Mouse (Mus musculus) embryo, embryonic 10 days (tissue): ENCODE measurements around the gene Gm7929.
"Not testable (repeated sequence)": the region's sequence is repeated elsewhere in the genome, so short reads cannot be mapped to it uniquely, and the experiment has no call there.

Experiments used
- DNase-seq: peaks from one replicate; pipeline ENCODE4 v3.0.0-alpha.2; 2015; ENCODE audit warnings: low spot score

Gene Gm7929

DNA sequence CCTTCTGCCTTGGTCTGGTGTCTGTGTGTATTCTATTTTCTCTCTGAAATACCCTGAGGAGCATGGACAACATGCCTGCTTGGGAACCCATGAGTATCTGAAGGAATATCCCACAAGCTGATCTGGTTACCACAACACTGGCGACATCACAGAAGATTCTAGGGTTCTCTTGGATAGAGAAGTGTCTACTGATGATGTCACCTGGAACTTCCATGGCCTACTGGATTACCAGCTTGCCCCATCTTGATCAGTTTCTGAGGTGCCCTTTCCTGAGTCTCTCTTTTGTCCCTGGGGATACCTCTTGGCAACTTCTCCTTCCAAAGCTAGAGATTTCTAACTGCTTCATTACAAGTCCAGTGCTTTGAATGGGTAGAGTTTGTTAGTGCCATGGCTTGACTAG lies at the start of gene Gm7929:
Gene Gm7929 (minus strand): TSS at position 101 of the 400 bp plus-strand sequence.
- not testable (repeated sequence) for DNase-seq

DNA sequence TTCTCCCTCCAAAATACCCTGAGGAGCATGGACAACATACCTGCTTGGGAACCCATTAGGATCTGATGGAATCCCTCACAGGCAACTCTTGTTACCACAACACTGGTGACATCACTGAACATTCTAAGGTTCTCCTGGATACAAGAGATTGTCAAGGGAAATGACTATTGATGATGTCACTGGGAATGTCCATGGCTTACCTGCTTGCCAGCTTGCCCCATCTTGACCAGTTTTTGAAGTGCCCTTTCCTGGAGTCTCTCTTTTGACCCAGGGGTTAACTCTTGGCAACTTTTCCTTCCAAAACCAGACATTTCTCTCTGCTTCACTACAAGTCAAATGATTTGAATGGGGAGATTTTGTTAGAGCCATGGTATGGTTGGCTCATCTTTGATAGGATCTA lies 21.9 kb upstream of the Gm7929 start, which contains the start of gene Gm47189:
Gene Gm47189 (minus strand): TSS at position 101 of the 400 bp plus-strand sequence.
- DNase-seq: not testable (repeated sequence)

DNA sequence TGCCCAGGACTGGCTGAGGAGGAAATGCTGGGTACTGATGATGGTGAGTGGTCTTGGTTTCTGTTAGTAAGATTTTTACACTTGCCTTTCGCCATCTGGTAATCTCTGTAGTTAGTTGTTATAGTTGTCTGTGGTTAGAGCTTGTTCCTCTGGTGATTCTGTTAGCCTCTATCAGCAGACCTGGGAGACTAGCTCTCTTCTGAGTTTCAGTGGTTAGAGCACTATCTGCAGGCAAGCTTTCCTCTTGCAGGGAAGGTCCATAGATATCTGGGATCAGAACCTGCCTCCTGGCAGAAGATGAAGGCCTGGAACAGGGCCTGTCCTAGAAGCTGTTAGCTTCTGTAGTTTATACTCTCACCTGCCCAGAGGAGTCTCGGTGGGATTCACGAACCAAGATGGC lies 5.5 kb upstream of the Gm7929 start:
- not testable (repeated sequence) for DNase-seq

DNA sequence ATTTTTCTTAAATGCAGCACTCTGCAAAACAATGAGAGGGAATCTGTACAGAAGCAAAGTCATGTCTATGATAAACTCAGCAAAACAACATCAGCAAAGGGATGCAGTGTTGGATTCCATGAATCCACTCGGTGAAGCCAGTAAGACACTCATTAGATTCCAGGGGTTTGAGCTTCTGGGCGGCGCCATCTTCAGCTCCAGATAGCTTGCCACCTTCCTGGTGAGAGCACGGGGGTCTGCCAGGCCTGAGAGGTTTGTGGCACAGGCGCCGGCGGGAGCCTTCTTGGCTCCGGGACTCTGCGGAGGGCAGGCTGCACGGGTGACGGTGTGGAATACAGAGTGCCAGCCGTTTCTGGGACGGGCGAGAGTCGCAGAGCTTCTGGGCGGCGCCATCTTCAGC lies 27.0 kb downstream of the Gm7929 start:
- DNase-seq: not testable (repeated sequence)

DNA sequence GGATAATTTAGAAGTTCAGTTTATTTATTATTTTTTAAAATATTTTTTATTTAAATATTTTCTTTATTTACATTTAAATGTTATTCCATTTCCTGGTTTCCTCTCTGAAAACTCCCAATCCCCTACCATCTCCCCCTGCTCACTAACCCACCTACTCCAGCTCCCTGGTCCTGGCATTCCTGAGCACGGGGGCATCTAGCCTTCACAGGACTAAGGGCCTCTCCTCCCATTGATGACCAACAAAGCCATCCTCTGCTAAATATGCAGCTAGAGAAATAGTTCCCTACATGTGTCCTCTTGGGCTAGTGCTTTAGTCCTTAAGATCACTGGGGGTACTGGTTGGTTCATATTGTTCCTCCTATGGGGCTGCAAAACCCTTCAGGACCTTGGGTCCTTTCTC lies 33.2 kb downstream of the Gm7929 start:
- DNase-seq: not testable (repeated sequence)

DNA sequence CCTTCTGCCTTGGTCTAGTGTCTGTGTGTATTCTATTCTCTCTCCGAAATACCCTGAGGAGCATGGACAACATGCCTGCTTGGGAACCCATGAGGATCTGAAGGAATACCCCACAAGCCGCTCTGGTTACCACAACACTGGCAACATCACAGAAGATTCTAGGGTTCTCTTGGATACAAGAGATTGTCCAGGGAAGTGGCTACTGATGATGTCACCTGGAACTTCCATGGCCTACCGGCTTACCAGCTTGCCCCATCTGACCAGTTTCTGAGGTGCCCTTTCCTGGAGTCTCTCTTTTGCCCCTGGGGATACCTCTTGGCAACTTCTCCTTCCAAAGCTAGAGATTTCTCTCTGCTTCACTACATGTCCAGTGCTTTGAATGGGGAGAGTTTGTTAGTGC lies 48.6 kb downstream of the Gm7929 start, which contains the start of gene Gm8068:
Gene Gm8068 (minus strand): TSS at position 101 of the 400 bp plus-strand sequence.
- DNase-seq: not testable (repeated sequence)
